Mouse (Mus musculus) left cerebral cortex, adult 6 months (tissue): ENCODE data around the gene Otp. TPM values are rescaled to one million over a fixed set of nuclear protein-coding genes. Genes with fewer than 3 reads are reported as not detected.

Experiments used
- long read RNA-seq, 2 experiments: library from polyadenylated mRNA; unstranded; transcript quantifications; one replicate each; pipeline ENCODE4 v2.0.0; 2019 to 2020
- polyA plus RNA-seq: library from polyadenylated mRNA; unstranded; fragments of <200 nt; fragmentation: Nextera tagmentation; gene quantifications from 2 replicates; pipeline ENCODE4 v1.2.3, GENCODE M21; 2021

Otp gene
- polyA plus RNA-seq = 0.04 TPM in 1 of 2 replicates, not detected in the other
- long read RNA-seq, experiment 1 = 0 reads
- long read RNA-seq, experiment 2 = 0 reads

GRCm38 (mm10) chr13:94875396-94875880 is at the start of gene Otp:
Otp (plus strand) TSS chr13:94875602.

Other genes starting within 250 kb of the Otp start
- gene Tbca, start 86.7 kb upstream of the Otp start, polyA plus RNA-seq = 215 and 340 TPM in 2 replicates
- gene Wdr41, start 100.7 kb downstream of the Otp start, polyA plus RNA-seq = 21.5 and 25.4 TPM in 2 replicates